Mouse (Mus musculus) mammary gland, adult 2 months (tissue): ENCODE results near the gene Adra1d. TPM values are rescaled to one million over a fixed set of nuclear protein-coding genes. Genes with fewer than 3 reads are reported as not detected.

Source experiments
- polyA plus RNA-seq: library from polyadenylated mRNA; depleted of rRNA; stranded (reverse); fragments of >200 nt; gene quantifications from 2 replicates; pipeline ENCODE4 v1.2.3, GENCODE M21; 2012; ENCODE audit warnings: low replicate concordance; rRNA removed

The Adra1d gene
- polyA plus RNA-seq, result 7.4 and 13.4 TPM in 2 replicates

GRCm38 (mm10) chr2:131561891-131562585, at the start of gene Adra1d:
TSS of gene Adra1d (minus strand) at chr2:131562283.

Other genes starting within 250 kb of the Adra1d start
- gene Rnf24, start 209.4 kb downstream of the Adra1d start, polyA plus RNA-seq, result 4.7 and 9.1 TPM in 2 replicates
- gene Smox, start 70.8 kb downstream of the Adra1d start, polyA plus RNA-seq, result 22.3 and 25.6 TPM in 2 replicates